Mouse (Mus musculus) lung, postnatal 10 days (tissue): ENCODE data around the gene Eapp.
A peak's percentile ranks its signal among the peaks of the same experiment; 100 is the strongest.
"Not testable (repeated sequence)": the region's sequence is repeated elsewhere in the genome, so short reads cannot be mapped to it uniquely, and the experiment has no call there.

Experiments
- DNase-seq: peaks from one replicate; pipeline ENCODE4 v3.0.0; 2021

The Eapp gene

GRCm38 (mm10) chr12:54676709-54677108 is 19.0 kb downstream of the Eapp start:
- DNase-seq: no peak

GRCm38 (mm10) chr12:54675396-54675795 is 20.3 kb downstream of the Eapp start:
- DNase-seq: no peak

- DNase-seq: no peak
Measured at GRCm38 (mm10) chr12:54671262-54671661, 24.4 kb downstream of the Eapp start.

- no peak for DNase-seq
Measured at GRCm38 (mm10) chr12:54668141-54668540, 27.6 kb downstream of the Eapp start.

- no peak for DNase-seq
Measured at GRCm38 (mm10) chr12:54665526-54665925, 30.2 kb downstream of the Eapp start.

- not testable (repeated sequence) for DNase-seq
Measured at GRCm38 (mm10) chr12:54661470-54661869, 34.2 kb downstream of the Eapp start.

- DNase-seq: peak; percentile 37
Measured at GRCm38 (mm10) chr12:54659901-54660300, 35.8 kb downstream of the Eapp start.

GRCm38 (mm10) chr12:54658425-54659092 is 37.1 kb downstream of the Eapp start:
- DNase-seq: no peak

GRCm38 (mm10) chr12:54657951-54658350 is 37.7 kb downstream of the Eapp start:
- no peak for DNase-seq

- no peak for DNase-seq
Measured at GRCm38 (mm10) chr12:54657226-54657625, 38.5 kb downstream of the Eapp start.

- peak; percentile 97 for DNase-seq
Measured at GRCm38 (mm10) chr12:54656396-54657171, 39.1 kb downstream of the Eapp start, which contains the start of gene Sptssa. TSS of gene Sptssa (minus strand) at chr12:54656573.

GRCm38 (mm10) chr12:54656039-54656395 is 39.7 kb downstream of the Eapp start:
- no peak for DNase-seq

GRCm38 (mm10) chr12:54655292-54656038 is 40.2 kb downstream of the Eapp start:
- DNase-seq: no peak

- DNase-seq: no peak
Measured at GRCm38 (mm10) chr12:54654741-54655140, 41.0 kb downstream of the Eapp start.

GRCm38 (mm10) chr12:54654141-54654540 is 41.6 kb downstream of the Eapp start:
- DNase-seq: peak; percentile 28

- no peak for DNase-seq
Measured at GRCm38 (mm10) chr12:54652346-54652745, 43.4 kb downstream of the Eapp start.

- DNase-seq: peak; percentile 18
Measured at GRCm38 (mm10) chr12:54651820-54652219, 43.9 kb downstream of the Eapp start.

- DNase-seq: no peak
Measured at GRCm38 (mm10) chr12:54651158-54651557, 44.5 kb downstream of the Eapp start.

GRCm38 (mm10) chr12:54644947-54645346 is 50.8 kb downstream of the Eapp start:
- no peak for DNase-seq

- DNase-seq: no peak
Measured at GRCm38 (mm10) chr12:54643320-54643892, 52.3 kb downstream of the Eapp start.

- no peak for DNase-seq
Measured at GRCm38 (mm10) chr12:54641374-54641773, 54.3 kb downstream of the Eapp start.

GRCm38 (mm10) chr12:54640259-54640658 is 55.4 kb downstream of the Eapp start:
- DNase-seq: no peak

- DNase-seq: no peak
Measured at GRCm38 (mm10) chr12:54637033-54637432, 58.7 kb downstream of the Eapp start.
